Mouse (Mus musculus) stomach, embryonic 16.5 days (tissue): ENCODE measurements around the gene Atp8a1. TPM values are rescaled to one million over a fixed set of nuclear protein-coding genes. Genes with fewer than 3 reads are reported as not detected.

ENCODE experiments used
- ATAC-seq: fragments of 200-750 bp; cut with Nextera tagmentation; 2 replicates; pipeline ENCODE4 v1.8.0; 2017; ENCODE audit warnings: moderate number of reproducible peaks, moderate TSS enrichment; ENCODE audit not compliant: insufficient read depth, low FRiP score
- H3K27ac ChIP-seq: fragments of 300-500 bp; sonication (generic); 2 replicates; pipeline ENCODE4 v1.5.1; 2014; ENCODE audit warnings: low read length
- H3K27me3 ChIP-seq: fragments of 300-500 bp; sonication (generic); 2 replicates; pipeline ENCODE4 v1.6.1; 2014; ENCODE audit warnings: low read length, control low read depth, mixed read lengths; ENCODE audit not compliant: control insufficient read depth, insufficient read depth
- H3K36me3 ChIP-seq: fragments of 300-500 bp; sonication (generic); 2 replicates; pipeline ENCODE4 v1.6.1; 2014; ENCODE audit warnings: low read length; ENCODE audit not compliant: control insufficient read depth, insufficient read depth
- H3K4me1 ChIP-seq: fragments of 300-500 bp; sonication (generic); 2 replicates; pipeline ENCODE4 v1.6.1; 2014; ENCODE audit warnings: low read length, control low read depth, mixed read lengths; ENCODE audit not compliant: control insufficient read depth, insufficient read depth
- H3K4me2 ChIP-seq: fragments of 300-500 bp; sonication (generic); 2 replicates; pipeline ENCODE4 v1.6.1; 2014; ENCODE audit warnings: low read depth, low read length, mixed read lengths
- H3K4me3 ChIP-seq: fragments of 300-500 bp; sonication (generic); replicated peaks from 2 replicates; pipeline ENCODE4 v1.5.1; 2014; ENCODE audit warnings: mild to moderate bottlenecking, low read length
- H3K9ac ChIP-seq: fragments of 300-500 bp; sonication (generic); 2 replicates; pipeline ENCODE4 v1.6.1; 2014; ENCODE audit warnings: low read length
- H3K9me3 ChIP-seq: fragments of 300-500 bp; sonication (generic); replicated peaks from 2 replicates; pipeline ENCODE4 v1.6.1; 2016; ENCODE audit warnings: low read length, control low read depth; ENCODE audit not compliant: control insufficient read depth
- WGBS: fragments of 180-500 bp; shearing (Covaris S2); extraction: QIAGEN DNeasy Blood & Tissue Kit; methylation state at CpG from one replicate; pipeline ENCODE4 v1.1.7; 2014; 5-methylcytosine and 5-hydroxymethylcytosine counted together
- polyA plus RNA-seq: library from polyadenylated mRNA; unstranded; fragments of >200 nt; fragmentation: Nextera tagmentation; extraction: Ambion mirVana; gene quantifications from 2 replicates; pipeline ENCODE4 v1.2.1, GENCODE M21; 2015

Gene Atp8a1
- polyA plus RNA-seq, 1 experiment from 2014 or later: 10.4 TPM

DNA sequence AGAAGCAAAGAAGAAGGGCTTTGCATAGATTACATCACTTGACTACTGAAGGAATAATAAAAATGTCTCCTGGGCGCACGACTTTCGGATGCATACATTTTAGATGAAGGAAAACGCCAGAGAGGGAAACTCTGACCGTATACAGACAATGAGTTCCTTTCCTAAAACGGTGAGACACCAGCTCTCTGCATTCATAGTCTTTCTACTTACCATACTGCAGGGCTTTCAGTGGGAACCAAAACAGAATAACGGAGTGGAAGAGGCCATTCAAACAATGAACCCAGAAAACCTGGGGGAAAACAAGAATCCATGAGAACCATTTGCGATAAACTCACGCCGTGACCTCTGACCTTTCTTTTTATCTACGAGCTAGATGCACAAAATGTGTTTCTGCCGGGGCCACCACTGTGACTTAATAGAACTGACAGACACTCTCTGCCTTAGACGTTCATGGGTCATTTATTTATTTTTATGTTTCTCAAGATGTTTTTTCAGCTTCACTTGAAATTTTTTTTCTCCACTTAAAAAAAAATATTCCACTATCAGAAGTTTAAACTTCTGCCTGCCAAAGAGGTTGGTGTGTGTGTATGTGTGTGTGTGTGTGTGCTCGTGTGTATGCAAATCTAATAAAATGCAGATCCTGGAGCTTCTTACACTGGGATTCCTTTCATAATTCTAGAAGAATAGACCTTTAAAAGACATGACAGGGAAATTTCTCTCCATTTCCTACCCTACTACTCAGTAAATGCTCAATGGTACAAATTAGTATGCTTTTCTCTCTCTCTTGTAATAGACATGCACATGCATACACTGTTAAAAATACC is 191.3 kb downstream of the Atp8a1 start:
- Histone ChIP-seq H3K4me3 (no peak overlapping the region), H3K4me2 (no peak overlapping the region), H3K27ac (no peak overlapping the region), H3K27me3 (no peaks in the 10 kb centered on the region), H3K4me1 (peaks cover 6% of the 10 kb centered on the region), H3K36me3 (no peaks in the 10 kb centered on the region), H3K9me3 (no peaks in the 10 kb centered on the region), H3K9ac (no peak overlapping the region)
- 66% methylated on average over 14 of the region's 14 CpGs for WGBS
- no peak for ATAC-seq

DNA sequence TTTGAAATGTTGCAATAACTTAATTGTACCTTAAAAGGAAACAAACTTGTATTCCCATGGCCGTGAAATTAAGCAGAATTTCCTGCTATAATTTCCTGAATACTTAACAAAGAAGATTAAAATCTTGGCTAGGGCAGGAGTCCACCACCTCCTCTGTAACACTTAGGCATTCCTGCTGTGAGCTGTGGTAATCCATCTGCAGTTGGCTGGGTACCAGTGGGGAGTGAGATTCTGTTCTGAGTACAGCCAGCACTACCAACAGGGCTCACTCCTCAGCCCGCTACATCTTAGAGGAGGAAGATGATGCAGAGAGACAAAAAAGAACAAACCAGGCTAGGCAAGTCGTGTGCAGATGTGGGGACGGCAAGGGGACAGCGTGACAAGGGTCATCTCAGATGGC is 192.7 kb downstream of the Atp8a1 start:
- WGBS: 91% methylated on average over 5 of the region's 5 CpGs
- ATAC-seq: no peak

DNA sequence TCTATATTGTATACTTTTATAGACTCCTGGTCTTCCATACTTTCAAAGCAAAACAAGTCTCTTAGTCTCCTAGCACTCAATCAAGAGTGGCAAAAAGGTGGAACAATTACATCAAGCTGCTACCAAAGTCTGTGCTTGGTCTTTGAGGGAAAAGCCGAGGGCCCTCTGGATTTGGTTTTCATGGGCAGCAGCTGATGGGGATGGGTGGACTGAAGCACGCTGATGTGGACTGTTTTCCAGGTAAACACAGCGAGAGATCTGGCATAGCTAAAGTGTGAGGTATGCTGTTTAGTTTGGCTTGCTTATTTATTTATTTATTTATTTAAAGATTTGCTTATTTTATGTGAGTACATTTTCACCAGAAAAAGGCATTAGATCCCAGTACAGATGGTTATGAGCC is 193.7 kb downstream of the Atp8a1 start:
- H3K36me3 ChIP-seq: no peaks in the 10 kb centered on the region
- H3K4me1 ChIP-seq: peaks cover 6% of the 10 kb centered on the region
- H3K4me3 ChIP-seq: no peak overlapping the region
- H3K4me2 ChIP-seq: no peak overlapping the region
- H3K27ac ChIP-seq: no peak overlapping the region
- WGBS: 93% methylated on average over 3 of the region's 3 CpGs
- H3K9ac ChIP-seq: no peak overlapping the region
- no peaks in the 10 kb centered on the region for H3K27me3 ChIP-seq
- H3K9me3 ChIP-seq: no peaks in the 10 kb centered on the region
- ATAC-seq: no peak

More for the DNA sequence above, 192.7 kb downstream of the Atp8a1 start:
- Histone ChIP-seq H3K27me3 (no peaks in the 10 kb centered on the region), H3K4me1 (peaks cover 6% of the 10 kb centered on the region), H3K4me3 (no peak overlapping the region), H3K9me3 (no peaks in the 10 kb centered on the region), H3K36me3 (no peaks in the 10 kb centered on the region), H3K4me2 (no peak overlapping the region), H3K9ac (no peak overlapping the region), H3K27ac (no peak overlapping the region)

DNA sequence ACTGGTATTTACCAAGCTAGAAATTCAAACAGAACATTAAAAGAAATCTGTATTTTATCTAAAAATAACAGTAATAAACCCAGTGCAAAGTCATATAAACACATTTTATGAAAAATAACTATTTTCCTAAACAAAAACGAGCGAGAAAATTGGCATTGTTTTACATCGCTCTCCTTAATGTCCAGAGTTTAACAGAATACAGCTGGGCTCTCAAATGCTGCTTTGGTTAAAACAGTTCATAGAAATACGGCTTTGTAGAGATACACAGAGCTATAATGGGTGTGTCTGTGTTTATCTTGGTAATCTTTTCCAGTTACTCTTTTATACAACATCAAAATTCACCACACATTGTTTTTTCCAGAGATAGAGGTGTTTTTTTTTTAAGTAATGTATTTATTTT is 194.8 kb downstream of the Atp8a1 start:
- Histone ChIP-seq H3K27ac (no peak overlapping the region), H3K4me3 (no peak overlapping the region), H3K4me1 (peaks cover 6% of the 10 kb centered on the region), H3K27me3 (no peaks in the 10 kb centered on the region), H3K9me3 (no peaks in the 10 kb centered on the region), H3K36me3 (no peaks in the 10 kb centered on the region), H3K9ac (no peak overlapping the region), H3K4me2 (no peak overlapping the region)
- 43% methylated on average over 4 of the region's 4 CpGs for WGBS
- ATAC-seq: peak; percentile 64; the same call in 1 of the 2 replicates

DNA sequence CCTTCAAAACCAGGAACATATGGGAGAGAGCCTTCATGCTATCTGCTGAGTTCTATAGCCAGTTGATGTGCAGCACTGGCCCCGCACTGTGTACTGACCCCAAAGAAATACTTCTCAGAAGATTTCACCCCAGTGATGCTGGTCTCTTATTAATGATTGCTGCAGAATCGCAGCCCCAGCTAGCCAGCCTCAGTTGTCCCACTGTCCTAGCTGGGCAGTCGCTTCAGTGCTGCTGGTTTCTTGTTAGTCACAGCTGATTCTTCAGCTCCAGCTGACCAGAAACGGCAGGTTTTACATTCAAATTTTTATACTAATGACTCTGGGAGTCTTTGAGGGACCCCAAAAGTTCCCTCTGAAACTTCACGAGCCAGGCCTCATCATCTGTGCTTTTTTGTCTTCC is 197.2 kb downstream of the Atp8a1 start:
- H3K4me1 ChIP-seq: no peaks in the 10 kb centered on the region
- H3K4me3 ChIP-seq: no peak overlapping the region
- no peaks in the 10 kb centered on the region for H3K36me3 ChIP-seq
- WGBS: 93% methylated on average over 5 of the region's 5 CpGs
- H3K9me3 ChIP-seq: no peaks in the 10 kb centered on the region
- H3K27me3 ChIP-seq: no peaks in the 10 kb centered on the region
- no peak overlapping the region for H3K4me2 ChIP-seq
- ATAC-seq: no peak
- H3K9ac ChIP-seq: no peak overlapping the region
- no peak overlapping the region for H3K27ac ChIP-seq

DNA sequence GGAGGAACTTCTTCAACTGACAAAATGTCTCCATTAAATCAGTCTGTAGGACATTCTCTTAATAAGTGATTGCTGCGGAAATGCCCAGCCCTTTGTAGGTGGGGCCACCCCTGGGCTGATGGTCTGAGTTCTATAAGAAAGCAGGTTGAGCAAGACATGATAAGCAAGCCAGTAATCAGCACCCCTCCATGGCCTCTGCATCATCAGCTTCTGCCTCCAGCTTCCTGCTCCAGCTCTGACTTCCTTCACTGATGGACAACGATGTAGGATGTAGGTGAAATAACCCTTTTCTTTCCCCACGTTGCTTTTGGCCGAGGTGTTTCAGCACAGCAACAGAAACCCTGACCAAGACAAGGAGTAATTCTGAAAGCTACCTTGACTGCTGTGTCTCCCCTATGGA is 198.1 kb downstream of the Atp8a1 start:
- Histone ChIP-seq H3K4me1 (no peaks in the 10 kb centered on the region), H3K36me3 (no peaks in the 10 kb centered on the region), H3K9me3 (no peaks in the 10 kb centered on the region), H3K27me3 (no peaks in the 10 kb centered on the region), H3K9ac (no peak overlapping the region), H3K27ac (no peak overlapping the region), H3K4me2 (no peak overlapping the region), H3K4me3 (no peak overlapping the region)
- no peak for ATAC-seq
- 80% methylated on average over 4 of the region's 4 CpGs for whole genome bisulfite sequencing

DNA sequence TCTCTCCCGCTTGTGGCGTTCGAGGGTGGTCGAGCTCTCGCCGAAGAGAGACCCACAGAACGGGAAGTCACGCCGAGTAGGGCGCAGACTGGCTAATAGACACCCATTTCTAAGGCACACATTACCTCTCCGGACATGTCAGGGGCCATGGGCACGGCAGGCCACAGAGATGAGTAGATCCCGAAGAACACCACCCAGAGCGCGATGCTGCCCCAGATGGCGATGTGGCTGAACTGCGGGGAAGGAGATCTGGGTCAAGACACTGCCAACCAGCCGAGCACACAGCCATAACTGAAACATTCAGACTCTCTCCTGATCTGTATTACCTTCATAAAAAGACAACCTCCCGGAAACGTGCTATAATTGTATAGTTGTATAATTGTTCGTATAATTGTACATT is 199.7 kb downstream of the Atp8a1 start:
- Histone ChIP-seq H3K9me3 (no peaks in the 10 kb centered on the region), H3K27ac (no peak overlapping the region), H3K4me1 (no peaks in the 10 kb centered on the region), H3K4me3 (no peak overlapping the region), H3K27me3 (no peaks in the 10 kb centered on the region), H3K36me3 (no peaks in the 10 kb centered on the region), H3K9ac (no peak overlapping the region), H3K4me2 (no peak overlapping the region)
- WGBS: 83% methylated on average over 21 of the region's 21 CpGs
- no peak for ATAC-seq

DNA sequence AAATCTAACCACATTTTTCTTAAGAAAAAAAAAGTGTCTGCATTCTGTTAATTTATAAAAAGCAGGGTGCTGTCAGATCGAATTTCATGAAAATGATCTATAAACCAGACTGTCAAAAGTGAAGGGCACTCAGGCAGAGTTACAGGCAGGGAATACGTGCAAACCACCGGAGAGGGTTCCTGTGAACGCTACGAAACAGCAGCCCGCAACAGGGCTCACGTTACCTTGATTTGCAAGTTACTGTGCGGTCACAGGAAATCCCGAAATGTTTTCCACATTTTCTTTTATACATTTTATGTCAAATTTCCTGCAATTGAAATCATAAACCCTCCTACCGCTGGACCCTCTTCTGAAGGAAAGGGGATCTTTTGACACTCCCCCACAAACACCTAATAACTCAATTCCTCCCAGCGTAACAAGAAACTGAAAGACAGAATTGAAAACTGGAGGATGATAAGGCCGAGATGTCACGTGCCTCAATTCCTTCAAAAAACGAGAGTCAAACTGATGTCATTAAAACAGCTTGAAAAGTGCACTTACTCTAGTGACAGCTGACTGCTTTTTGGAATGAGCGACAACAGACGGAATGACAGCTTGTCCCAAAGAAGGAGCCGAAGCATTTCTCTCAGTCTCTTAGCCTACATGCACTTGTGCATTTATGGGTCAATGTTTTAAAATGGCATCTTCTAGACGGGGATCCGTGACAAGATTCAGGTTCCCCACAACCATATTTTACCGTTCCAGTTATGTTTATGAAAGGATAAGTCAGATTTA is 200.3 kb downstream of the Atp8a1 start:
- ATAC-seq: no peak
- no peak overlapping the region for H3K9ac ChIP-seq
- 75% methylated on average over 20 of the region's 20 CpGs for WGBS
- H3K4me3 ChIP-seq: no peak overlapping the region
- no peaks in the 10 kb centered on the region for H3K36me3 ChIP-seq
- no peaks in the 10 kb centered on the region for H3K27me3 ChIP-seq
- H3K4me1 ChIP-seq: no peaks in the 10 kb centered on the region
- no peaks in the 10 kb centered on the region for H3K9me3 ChIP-seq
- H3K4me2 ChIP-seq: no peak overlapping the region
- no peak overlapping the region for H3K27ac ChIP-seq

DNA sequence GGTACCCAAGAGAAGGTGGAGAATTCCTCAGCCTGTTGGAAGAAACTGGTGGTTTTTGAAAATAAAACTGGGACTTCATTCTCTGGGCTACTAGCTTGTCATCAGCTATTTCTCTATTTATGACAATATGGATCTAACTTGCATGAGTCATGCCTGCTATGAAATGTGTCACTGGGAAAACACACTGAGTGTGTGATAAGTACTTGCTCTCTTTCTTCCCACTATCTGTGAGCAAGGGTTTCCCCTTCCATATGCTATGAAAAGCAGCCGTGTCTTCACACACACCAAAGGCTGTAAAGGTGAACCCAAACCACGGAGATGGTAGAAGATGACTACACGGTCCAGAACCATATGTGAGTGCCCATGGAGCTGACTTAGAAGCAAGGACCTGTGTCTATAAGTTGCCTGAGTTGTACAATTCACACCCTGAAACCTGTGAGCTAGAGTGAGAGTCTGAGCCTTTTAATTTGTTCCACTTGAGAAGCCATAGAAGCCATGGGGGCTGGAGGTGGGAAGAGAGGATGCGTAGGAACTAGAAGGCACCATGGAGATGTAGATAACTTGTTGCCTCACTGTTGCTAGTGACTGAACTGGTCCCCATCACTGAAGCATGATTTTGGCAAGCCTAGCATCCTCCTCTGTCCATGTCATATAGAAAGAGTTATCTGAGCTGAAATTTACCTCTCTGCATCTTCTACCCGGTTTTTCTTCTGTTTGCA is 203.5 kb downstream of the Atp8a1 start:
- no peak for ATAC-seq
- 85% methylated on average over 5 of the region's 5 CpGs for WGBS
- Histone ChIP-seq H3K4me3 (no peak overlapping the region), H3K4me2 (no peak overlapping the region), H3K27ac (no peak overlapping the region), H3K9me3 (no peaks in the 10 kb centered on the region), H3K9ac (no peak overlapping the region), H3K27me3 (no peaks in the 10 kb centered on the region), H3K36me3 (no peaks in the 10 kb centered on the region), H3K4me1 (no peaks in the 10 kb centered on the region)
